Mouse (Mus musculus): ENCODE data around the gene Casp9.

DNA sequence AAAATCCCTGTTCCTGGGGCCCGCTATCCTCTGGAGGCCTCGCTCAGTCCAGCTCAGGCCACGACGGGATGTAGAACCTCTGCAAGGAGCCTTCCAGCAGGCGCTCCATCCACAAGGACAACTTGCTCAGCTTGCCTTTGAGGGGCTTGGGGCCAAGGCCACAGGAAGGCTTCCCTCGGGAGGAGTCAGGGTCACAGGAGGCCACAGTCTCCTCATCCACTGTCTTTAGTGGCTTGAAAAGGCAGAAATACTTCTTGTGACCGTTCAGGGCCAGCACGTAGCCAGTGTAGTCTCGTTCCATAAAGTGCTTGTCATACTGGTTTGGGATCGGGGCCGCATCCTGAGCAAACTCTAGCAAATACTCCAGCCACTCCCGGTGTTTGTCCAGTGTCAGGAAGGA is 29.9 kb upstream of the Casp9 start:
- no peak for TF ChIP-seq CTCF (IDR thresholded peaks at IDR 0.05; ENCODE audit: borderline replicate concordance, extremely low read depth, insufficient read depth, insufficient read length)
- no peak for TF ChIP-seq POLR2A (IDR thresholded peaks at IDR 0.05; ENCODE audit: borderline replicate concordance, extremely low read depth, insufficient read depth, insufficient read length, poor library complexity, severe bottlenecking)

Data from brain, embryonic 14.5 days (tissue).